Mouse (Mus musculus): ENCODE data around the gene Rere. TPM values are rescaled to one million over a fixed set of nuclear protein-coding genes. Genes with fewer than 3 reads are reported as not detected.

The Rere gene
- polyA plus RNA-seq, 1 experiment from 2014 or later = 34.5 TPM

- ATAC-seq = no peak
- H3K9me3 ChIP-seq (ENCODE audit: control insufficient read depth, low read length) = no peaks in the 10 kb centered on the region
- H3K36me3 ChIP-seq (ENCODE audit: control insufficient read depth, insufficient read depth) = peaks cover 19% of the 10 kb centered on the region
- WGBS = 81% methylated on average over 5 of the region's 5 CpGs
- H3K4me3 ChIP-seq (replicated peaks; ENCODE audit: low read length) = no peak overlapping the region
- no peak overlapping the region for H3K27ac ChIP-seq (ENCODE audit: low read length)
- H3K4me1 ChIP-seq (replicated peaks; ENCODE audit: control insufficient read depth, insufficient read depth, low read length) = peaks cover 17% of the 10 kb centered on the region
- H3K4me2 ChIP-seq (ENCODE audit: low read length) = no peak overlapping the region
- no peak overlapping the region for H3K9ac ChIP-seq (replicated peaks; ENCODE audit: low read depth, low read length)
- no peaks in the 10 kb centered on the region for H3K27me3 ChIP-seq (replicated peaks; ENCODE audit: control insufficient read depth, insufficient read depth, low read length)
Measured at GRCm38 (mm10) chr4:150249731-150250270, 31.6 kb upstream of the Rere start.

GRCm38 (mm10) chr4:150250549-150251422 is 30.7 kb upstream of the Rere start:
- WGBS = 16% methylated on average over 18 of the region's 18 CpGs
- Histone ChIP-seq H3K9me3 (ENCODE audit: control insufficient read depth, low read length) (no peaks in the 10 kb centered on the region), H3K27me3 (replicated peaks; ENCODE audit: control insufficient read depth, insufficient read depth, low read length) (no peaks in the 10 kb centered on the region), H3K27ac (ENCODE audit: low read length) (peak overlapping the region; percentile 85), H3K36me3 (ENCODE audit: control insufficient read depth, insufficient read depth) (peaks cover 15% of the 10 kb centered on the region), H3K4me3 (replicated peaks; ENCODE audit: low read length) (no peak overlapping the region), H3K9ac (replicated peaks; ENCODE audit: low read depth, low read length) (no peak overlapping the region; the same call in 1 of the 2 replicates), H3K4me2 (ENCODE audit: low read length) (0 out of 2 replicates have a peak overlapping the region, but pooled peaks have one; percentile 17), H3K4me1 (replicated peaks; ENCODE audit: control insufficient read depth, insufficient read depth, low read length) (peaks cover 17% of the 10 kb centered on the region)
- ATAC-seq = peak; percentile 68

GRCm38 (mm10) chr4:150254416-150254815 is 27.0 kb upstream of the Rere start:
- no peak overlapping the region for H3K9ac ChIP-seq (replicated peaks; ENCODE audit: low read depth, low read length)
- WGBS = 45% methylated on average over 4 of the region's 4 CpGs
- no peak overlapping the region for H3K27ac ChIP-seq (ENCODE audit: low read length)
- no peaks in the 10 kb centered on the region for H3K9me3 ChIP-seq (ENCODE audit: control insufficient read depth, low read length)
- no peak overlapping the region for H3K4me3 ChIP-seq (replicated peaks; ENCODE audit: low read length)
- no peaks in the 10 kb centered on the region for H3K27me3 ChIP-seq (replicated peaks; ENCODE audit: control insufficient read depth, insufficient read depth, low read length)
- H3K4me1 ChIP-seq (replicated peaks; ENCODE audit: control insufficient read depth, insufficient read depth, low read length) = peaks cover 35% of the 10 kb centered on the region
- no peak for ATAC-seq
- peaks cover 2% of the 10 kb centered on the region; the same call in 1 of the 2 replicates for H3K36me3 ChIP-seq (ENCODE audit: control insufficient read depth, insufficient read depth)
- H3K4me2 ChIP-seq (ENCODE audit: low read length) = no peak overlapping the region

- Histone ChIP-seq H3K36me3 (ENCODE audit: control insufficient read depth, insufficient read depth) (no peaks in the 10 kb centered on the region), H3K4me1 (replicated peaks; ENCODE audit: control insufficient read depth, insufficient read depth, low read length) (peaks cover 34% of the 10 kb centered on the region), H3K27ac (ENCODE audit: low read length) (no peak overlapping the region), H3K9ac (replicated peaks; ENCODE audit: low read depth, low read length) (no peak overlapping the region), H3K27me3 (replicated peaks; ENCODE audit: control insufficient read depth, insufficient read depth, low read length) (no peaks in the 10 kb centered on the region), H3K4me2 (ENCODE audit: low read length) (no peak overlapping the region), H3K9me3 (ENCODE audit: control insufficient read depth, low read length) (no peaks in the 10 kb centered on the region), H3K4me3 (replicated peaks; ENCODE audit: low read length) (no peak overlapping the region)
- WGBS = 70% methylated on average over 7 of the region's 7 CpGs
- ATAC-seq = no peak
Measured at GRCm38 (mm10) chr4:150255181-150255580, 26.3 kb upstream of the Rere start.

GRCm38 (mm10) chr4:150257252-150258204 is 23.9 kb upstream of the Rere start:
- Histone ChIP-seq H3K36me3 (ENCODE audit: control insufficient read depth, insufficient read depth) (no peaks in the 10 kb centered on the region), H3K9ac (replicated peaks; ENCODE audit: low read depth, low read length) (0 out of 2 replicates have a peak overlapping the region, but pooled peaks have one; percentile 18), H3K9me3 (ENCODE audit: control insufficient read depth, low read length) (no peaks in the 10 kb centered on the region), H3K27ac (ENCODE audit: low read length) (peak overlapping the region; percentile 9), H3K4me1 (replicated peaks; ENCODE audit: control insufficient read depth, insufficient read depth, low read length) (peaks cover 18% of the 10 kb centered on the region), H3K27me3 (replicated peaks; ENCODE audit: control insufficient read depth, insufficient read depth, low read length) (no peaks in the 10 kb centered on the region), H3K4me2 (ENCODE audit: low read length) (0 out of 2 replicates have a peak overlapping the region, but pooled peaks have one; percentile 10), H3K4me3 (replicated peaks; ENCODE audit: low read length) (no peak overlapping the region)
- peak; percentile 74 for ATAC-seq
- WGBS = 32% methylated on average over 20 of the region's 20 CpGs

- H3K4me2 ChIP-seq (ENCODE audit: low read length) = no peak overlapping the region
- H3K4me1 ChIP-seq (replicated peaks; ENCODE audit: control insufficient read depth, insufficient read depth, low read length) = peaks cover 18% of the 10 kb centered on the region
- H3K4me3 ChIP-seq (replicated peaks; ENCODE audit: low read length) = no peak overlapping the region
- WGBS = 34% methylated on average over 14 of the region's 14 CpGs
- H3K9me3 ChIP-seq (ENCODE audit: control insufficient read depth, low read length) = no peaks in the 10 kb centered on the region
- ATAC-seq = no peak
- no peaks in the 10 kb centered on the region for H3K36me3 ChIP-seq (ENCODE audit: control insufficient read depth, insufficient read depth)
- 0 out of 2 replicates have a peak overlapping the region, but pooled peaks have one; percentile 18 for H3K9ac ChIP-seq (replicated peaks; ENCODE audit: low read depth, low read length)
- H3K27ac ChIP-seq (ENCODE audit: low read length) = peak overlapping the region; percentile 9
- no peaks in the 10 kb centered on the region for H3K27me3 ChIP-seq (replicated peaks; ENCODE audit: control insufficient read depth, insufficient read depth, low read length)
Measured at GRCm38 (mm10) chr4:150258388-150258787, 23.1 kb upstream of the Rere start.

GRCm38 (mm10) chr4:150259577-150259976 is 21.9 kb upstream of the Rere start:
- 93% methylated on average over 7 of the region's 7 CpGs for WGBS
- no peak overlapping the region for H3K4me2 ChIP-seq (ENCODE audit: low read length)
- no peak overlapping the region for H3K9ac ChIP-seq (replicated peaks; ENCODE audit: low read depth, low read length)
- H3K27me3 ChIP-seq (replicated peaks; ENCODE audit: control insufficient read depth, insufficient read depth, low read length) = no peaks in the 10 kb centered on the region
- no peaks in the 10 kb centered on the region for H3K9me3 ChIP-seq (ENCODE audit: control insufficient read depth, low read length)
- peaks cover 18% of the 10 kb centered on the region for H3K4me1 ChIP-seq (replicated peaks; ENCODE audit: control insufficient read depth, insufficient read depth, low read length)
- ATAC-seq = no peak
- no peaks in the 10 kb centered on the region for H3K36me3 ChIP-seq (ENCODE audit: control insufficient read depth, insufficient read depth)
- H3K27ac ChIP-seq (ENCODE audit: low read length) = no peak overlapping the region
- no peak overlapping the region for H3K4me3 ChIP-seq (replicated peaks; ENCODE audit: low read length)

GRCm38 (mm10) chr4:150260111-150260510 is 21.3 kb upstream of the Rere start:
- WGBS = 28% methylated on average over 7 of the region's 7 CpGs
- H3K4me3 ChIP-seq (replicated peaks; ENCODE audit: low read length) = no peak overlapping the region
- H3K4me1 ChIP-seq (replicated peaks; ENCODE audit: control insufficient read depth, insufficient read depth, low read length) = peaks cover 18% of the 10 kb centered on the region
- H3K27ac ChIP-seq (ENCODE audit: low read length) = no peak overlapping the region
- no peaks in the 10 kb centered on the region for H3K36me3 ChIP-seq (ENCODE audit: control insufficient read depth, insufficient read depth)
- no peak overlapping the region for H3K4me2 ChIP-seq (ENCODE audit: low read length)
- no peaks in the 10 kb centered on the region for H3K27me3 ChIP-seq (replicated peaks; ENCODE audit: control insufficient read depth, insufficient read depth, low read length)
- no peak for ATAC-seq
- H3K9me3 ChIP-seq (ENCODE audit: control insufficient read depth, low read length) = no peaks in the 10 kb centered on the region
- H3K9ac ChIP-seq (replicated peaks; ENCODE audit: low read depth, low read length) = no peak overlapping the region

GRCm38 (mm10) chr4:150260745-150261144 is 20.7 kb upstream of the Rere start:
- no peak for ATAC-seq
- no peaks in the 10 kb centered on the region for H3K36me3 ChIP-seq (ENCODE audit: control insufficient read depth, insufficient read depth)
- H3K4me2 ChIP-seq (ENCODE audit: low read length) = no peak overlapping the region
- no peak overlapping the region for H3K27ac ChIP-seq (ENCODE audit: low read length)
- 21% methylated on average over 6 of the region's 6 CpGs for WGBS
- H3K9ac ChIP-seq (replicated peaks; ENCODE audit: low read depth, low read length) = no peak overlapping the region
- no peak overlapping the region for H3K4me3 ChIP-seq (replicated peaks; ENCODE audit: low read length)
- H3K4me1 ChIP-seq (replicated peaks; ENCODE audit: control insufficient read depth, insufficient read depth, low read length) = peaks cover 18% of the 10 kb centered on the region
- H3K9me3 ChIP-seq (ENCODE audit: control insufficient read depth, low read length) = no peaks in the 10 kb centered on the region
- H3K27me3 ChIP-seq (replicated peaks; ENCODE audit: control insufficient read depth, insufficient read depth, low read length) = no peaks in the 10 kb centered on the region

Measured in forebrain, embryonic 16.5 days (tissue).